Mouse (Mus musculus) cerebellum, postnatal 4 days (tissue): ENCODE data around the gene Ltbp2.

Source experiments
- DNase-seq, 2 experiments: peaks; one replicate each; pipeline ENCODE4 v3.0.0; 2022; ENCODE audit warnings: low spot score in 2 of 2, mixed read lengths in 1 of 2

The Ltbp2 gene

GRCm38 (mm10) chr12:84839965-84840364, 36.4 kb downstream of the Ltbp2 start:
- DNase-seq, result no peak

DNA sequence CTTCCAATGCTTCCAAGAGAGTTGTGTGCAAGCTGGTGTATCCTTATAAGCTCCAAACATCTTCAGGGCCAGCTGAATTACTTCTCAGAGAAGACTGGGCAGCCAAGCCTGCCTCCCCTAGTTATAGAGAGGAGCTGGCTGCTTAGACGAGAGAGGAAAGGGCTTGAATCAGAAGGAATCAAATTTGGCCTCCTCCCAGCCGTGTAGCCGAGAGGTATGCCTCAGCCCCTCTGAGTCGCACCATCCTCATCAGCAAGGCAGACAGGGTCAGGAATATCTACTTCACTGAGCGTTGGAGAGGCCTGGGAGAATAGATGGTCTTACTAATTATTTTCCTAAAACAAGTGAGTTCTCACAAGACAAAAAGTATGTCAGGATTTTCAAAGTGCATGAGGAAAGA, 40.7 kb downstream of the Ltbp2 start:
- no peak for DNase-seq

DNA sequence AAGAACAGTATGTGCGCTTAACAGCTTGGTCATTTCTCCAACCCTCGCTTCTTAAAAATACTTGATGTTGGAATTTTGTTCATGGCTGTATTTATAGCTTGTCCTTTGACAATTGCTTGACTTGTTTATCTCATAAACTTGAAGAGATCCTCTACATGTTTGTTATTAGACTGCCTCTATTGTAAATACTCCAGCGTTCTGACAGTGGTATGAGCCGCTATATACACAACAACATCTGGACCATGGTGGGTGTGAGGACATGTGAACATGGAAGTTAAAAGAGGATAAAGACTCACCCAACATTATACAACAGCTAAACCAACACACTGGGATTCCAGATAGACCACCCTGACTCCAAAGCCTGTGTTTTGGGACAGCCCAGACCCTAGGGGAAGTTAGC, 41.6 kb downstream of the Ltbp2 start:
- no peak for DNase-seq

DNA sequence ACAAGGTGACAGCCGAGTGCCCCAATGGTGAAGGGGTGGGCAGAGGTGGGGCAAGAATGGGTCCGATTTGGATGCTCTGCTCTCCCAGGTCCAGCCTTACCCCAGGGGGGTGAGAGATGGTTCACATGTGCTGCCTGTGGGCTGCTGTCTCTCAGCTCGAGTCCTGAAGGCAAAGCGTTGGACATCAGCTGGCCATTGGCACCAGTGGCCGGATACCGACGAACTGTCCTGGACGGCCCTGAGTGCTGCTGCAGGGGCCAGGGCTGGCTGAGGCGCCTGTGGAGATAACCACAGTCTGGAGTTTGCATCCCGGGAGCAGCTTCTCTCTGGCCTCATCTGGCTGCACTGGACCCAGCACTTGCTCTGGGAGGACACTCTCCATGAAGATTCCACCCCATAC, 44.7 kb downstream of the Ltbp2 start:
- DNase-seq, result no peak

- DNase-seq, result no peak
Observed at GRCm38 (mm10) chr12:84831141-84831540, 45.2 kb downstream of the Ltbp2 start.

GRCm38 (mm10) chr12:84830438-84830837, 45.9 kb downstream of the Ltbp2 start:
- DNase-seq, result no peak

DNA sequence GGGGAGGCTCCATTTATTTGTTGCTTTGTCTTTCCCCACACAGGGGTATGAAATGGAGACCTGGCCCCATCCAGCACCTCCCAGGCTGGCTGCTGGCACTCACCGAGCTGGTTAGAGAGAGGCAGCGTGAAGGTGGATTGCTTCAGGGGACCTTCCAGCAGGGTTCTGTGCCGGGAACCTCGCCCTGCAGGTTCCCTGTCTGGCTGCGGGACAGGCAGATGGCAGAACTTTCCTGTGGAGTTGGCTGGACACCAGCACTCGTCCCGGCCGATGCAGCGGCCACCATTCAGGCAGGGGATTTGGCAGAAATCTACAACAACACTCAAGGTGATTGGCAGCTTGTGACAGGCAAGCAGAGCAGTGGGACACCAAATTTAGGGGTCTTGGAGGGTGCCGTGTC, 46.4 kb downstream of the Ltbp2 start:
- DNase-seq, result peak in 1 of 2 experiments; percentile 42

DNA sequence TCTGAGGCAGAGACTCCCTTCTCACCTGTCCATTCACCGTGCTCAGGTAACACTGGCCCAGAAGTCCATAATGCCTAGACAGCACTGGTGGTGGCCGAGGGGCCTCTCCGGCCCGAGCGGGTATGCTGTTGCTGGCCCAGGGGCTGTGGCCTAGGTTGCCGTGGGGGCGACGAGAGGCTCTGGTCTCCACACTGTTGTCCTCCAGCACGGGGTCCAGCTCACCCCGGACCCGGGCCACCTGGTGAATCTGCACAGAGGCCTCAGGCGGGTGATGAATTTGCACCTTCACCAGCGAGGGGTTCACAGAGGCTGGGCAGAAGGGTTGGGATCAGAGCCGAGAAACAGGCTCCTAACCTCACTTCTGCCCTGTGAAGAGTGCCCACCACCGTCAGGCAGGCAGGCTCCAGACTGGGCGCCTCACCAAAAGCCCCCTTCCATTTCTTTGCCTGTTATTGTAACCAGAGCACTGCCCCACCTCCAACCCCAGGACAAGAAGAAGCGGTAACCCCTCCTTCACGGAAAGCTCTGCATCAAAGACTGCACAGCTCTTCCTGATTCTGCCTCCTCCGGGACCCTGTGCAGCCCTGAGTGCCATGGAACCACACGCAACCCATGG, 47.1 kb downstream of the Ltbp2 start:
- no peak for DNase-seq

DNA sequence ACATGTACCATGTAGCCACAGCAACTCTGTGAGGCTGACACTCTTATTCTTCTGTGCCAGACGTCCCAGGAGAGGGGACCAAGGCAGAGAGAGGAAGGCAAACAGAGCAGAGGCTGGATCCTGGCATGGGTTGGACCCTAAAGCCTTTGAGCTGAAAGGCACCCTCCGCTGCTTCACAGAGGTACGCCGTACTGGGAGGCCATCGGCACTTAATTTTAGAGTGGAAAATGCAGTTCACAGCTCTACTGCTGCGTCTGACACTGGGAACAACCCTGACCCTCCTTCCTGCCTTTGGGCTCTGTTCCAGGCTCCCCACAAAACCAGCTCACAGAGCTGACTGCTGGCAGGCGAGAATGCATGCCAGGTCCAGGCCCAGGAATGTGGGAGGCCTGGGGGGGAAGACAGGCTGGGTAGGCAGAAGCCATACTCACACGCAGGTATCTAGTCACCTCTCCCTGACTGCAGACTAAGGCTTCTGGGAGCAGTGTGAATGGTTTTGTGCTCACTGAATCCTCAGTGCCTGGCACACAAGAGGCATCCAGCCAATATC, 48.9 kb downstream of the Ltbp2 start:
- DNase-seq, result no peak

GRCm38 (mm10) chr12:84824203-84824602, 52.1 kb downstream of the Ltbp2 start:
- DNase-seq, result no peak

GRCm38 (mm10) chr12:84823601-84824000, 52.7 kb downstream of the Ltbp2 start:
- DNase-seq, result no peak

DNA sequence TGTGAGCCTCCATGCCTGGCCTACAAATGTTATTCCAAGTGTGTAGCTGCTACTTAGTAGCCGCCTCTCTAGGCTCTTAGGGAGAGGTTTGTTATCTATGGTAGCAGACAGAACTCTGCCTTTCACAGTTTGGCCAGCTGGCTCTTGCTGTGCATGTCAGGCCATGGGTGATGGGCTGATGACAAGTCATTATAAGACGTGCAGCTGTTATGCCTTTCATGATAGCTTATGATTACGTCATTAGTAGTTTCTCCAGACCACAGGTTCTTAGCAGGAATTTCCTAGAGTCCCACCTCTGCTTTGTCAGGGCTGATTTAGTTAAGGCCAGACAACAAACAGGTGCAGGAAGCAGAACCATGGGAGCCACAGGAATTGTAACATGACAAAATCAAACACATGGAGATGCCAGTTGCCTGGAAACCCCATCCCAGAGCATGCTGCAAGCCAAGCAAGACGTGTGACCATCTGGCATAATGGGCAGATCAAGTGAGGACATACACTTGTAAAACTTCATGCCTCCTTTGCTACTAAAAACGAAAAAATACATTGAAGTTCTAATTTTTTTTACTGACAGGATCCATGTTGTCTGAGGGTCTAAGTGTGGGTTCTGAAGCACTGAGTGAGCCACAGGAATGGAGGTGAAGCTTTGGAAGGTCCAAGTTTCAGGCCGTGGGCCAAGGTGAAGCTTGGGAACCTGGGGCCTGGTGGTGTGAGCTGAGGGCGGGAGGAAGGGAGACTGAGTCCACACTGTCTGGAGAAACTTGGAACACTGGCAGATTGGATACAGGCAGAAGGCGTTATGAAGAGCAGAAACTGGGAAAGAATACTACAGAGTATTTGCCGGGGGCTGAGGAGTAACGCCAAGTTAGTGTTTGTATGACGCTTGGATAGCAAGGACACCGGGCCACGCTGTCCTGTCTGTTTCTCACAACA, 56.8 kb downstream of the Ltbp2 start:
- no peak for DNase-seq

GRCm38 (mm10) chr12:84818496-84818895, 57.8 kb downstream of the Ltbp2 start:
- no peak for DNase-seq

DNA sequence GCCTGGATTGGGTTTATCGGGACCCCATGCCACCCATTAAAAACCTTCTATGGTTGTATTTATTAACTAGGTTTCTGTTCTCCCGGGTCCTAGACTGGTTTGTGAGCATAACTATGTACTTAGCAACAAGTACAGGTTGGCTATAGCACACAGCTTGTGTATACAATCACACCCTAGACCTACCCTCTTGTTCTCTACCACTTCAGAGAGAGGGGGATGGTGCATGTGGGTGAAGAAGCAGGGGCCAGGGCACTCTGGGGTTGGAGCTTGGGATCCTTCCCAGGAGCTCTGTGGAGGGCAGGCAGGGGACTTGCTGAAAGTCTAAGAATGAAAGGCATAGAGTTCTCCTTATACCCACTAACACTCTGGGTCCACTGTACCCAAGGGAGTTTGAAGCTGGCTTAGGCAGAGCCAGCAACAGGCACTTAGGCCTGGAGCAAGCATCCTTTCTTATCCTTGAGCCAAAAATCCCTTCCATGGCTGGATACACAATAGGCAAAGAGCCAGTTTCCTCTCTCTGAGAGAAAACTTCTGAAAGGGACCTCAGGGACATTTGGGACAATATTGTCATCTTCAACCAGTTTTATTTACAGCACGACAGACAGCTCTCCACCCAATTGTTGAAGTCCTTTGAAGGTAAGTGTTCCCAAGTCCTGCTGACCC, 61.5 kb downstream of the Ltbp2 start:
- no peak for DNase-seq

DNA sequence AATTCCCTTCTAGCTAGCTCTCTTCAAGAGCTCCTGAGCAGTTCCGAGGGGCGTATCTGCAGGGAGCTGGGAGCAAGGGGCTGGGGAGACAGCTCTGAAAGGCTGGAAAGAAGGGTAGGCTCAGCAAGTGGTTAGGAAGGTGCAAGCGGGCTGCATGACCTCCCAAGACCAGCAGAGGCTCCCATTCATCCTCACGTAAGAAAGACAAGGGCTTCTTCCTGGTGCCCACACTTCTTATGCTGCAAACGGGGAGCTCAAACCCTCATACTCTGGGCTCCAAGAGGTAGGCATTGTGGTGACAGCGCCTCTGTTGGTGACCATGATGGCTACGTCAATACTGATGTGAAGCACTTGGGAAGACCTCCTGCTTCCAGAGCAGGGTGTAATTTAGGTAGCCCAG, 62.6 kb downstream of the Ltbp2 start:
- no peak for DNase-seq

DNA sequence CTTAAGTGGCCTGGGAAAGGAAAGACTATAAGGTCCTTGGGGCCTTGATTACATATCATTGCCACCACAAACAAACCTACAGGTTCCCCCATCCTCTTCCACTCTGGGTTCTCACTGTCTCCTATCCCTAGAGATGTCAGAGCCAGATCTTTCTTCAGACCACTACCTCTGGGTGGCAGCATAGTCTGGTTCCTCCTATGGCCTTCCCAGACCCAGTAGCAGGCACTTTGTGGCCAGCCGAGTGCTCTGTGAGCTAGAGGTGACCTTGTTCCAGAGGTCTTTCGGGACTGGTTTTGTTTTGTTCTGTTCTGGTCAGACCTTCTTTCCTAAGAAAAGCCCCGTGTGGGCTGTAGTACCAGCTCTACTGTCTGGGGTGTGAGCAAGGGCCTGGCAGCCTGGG, 64.3 kb downstream of the Ltbp2 start:
- no peak for DNase-seq

DNA sequence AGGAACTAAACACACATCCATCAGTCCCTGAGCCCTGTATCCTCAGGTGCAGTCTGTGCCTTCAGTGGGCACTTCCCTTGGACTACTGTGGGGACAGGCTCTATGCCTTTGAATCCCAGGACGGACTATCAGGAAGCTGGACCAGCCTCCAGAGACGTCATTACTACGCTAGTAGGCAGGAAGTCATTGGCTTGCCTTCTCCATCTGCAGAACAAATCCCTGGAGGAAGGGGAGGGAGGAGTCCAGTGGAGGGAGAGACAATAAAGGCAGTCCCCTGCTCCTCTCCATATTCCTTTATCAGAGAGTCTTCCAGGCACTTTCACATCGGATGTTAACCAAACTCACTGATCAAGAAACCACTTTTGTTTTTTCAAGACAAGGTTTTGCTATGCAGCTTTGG, 64.8 kb downstream of the Ltbp2 start:
- no peak for DNase-seq

DNA sequence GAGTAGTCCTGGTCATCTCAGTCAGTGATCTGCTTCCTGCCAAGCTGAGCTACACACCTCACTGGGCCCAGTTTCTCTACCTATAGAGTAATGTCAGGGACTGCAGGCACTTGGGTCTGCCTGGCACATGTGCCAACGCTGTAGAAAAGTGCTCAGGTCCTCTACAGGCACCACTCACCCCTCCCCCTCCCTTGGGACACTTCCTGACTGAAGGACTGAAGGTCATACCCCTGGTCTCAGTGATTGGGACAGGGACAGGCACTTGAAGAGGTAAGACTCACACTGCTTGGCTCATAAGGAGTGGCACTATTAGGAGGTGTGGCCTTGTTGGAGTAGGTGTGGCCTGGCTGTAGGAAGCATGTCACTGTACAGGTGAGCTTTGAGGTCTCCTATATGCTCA, 65.5 kb downstream of the Ltbp2 start:
- DNase-seq, result no peak

- DNase-seq, result no peak
Observed at GRCm38 (mm10) chr12:84809033-84809432, 67.3 kb downstream of the Ltbp2 start.

DNA sequence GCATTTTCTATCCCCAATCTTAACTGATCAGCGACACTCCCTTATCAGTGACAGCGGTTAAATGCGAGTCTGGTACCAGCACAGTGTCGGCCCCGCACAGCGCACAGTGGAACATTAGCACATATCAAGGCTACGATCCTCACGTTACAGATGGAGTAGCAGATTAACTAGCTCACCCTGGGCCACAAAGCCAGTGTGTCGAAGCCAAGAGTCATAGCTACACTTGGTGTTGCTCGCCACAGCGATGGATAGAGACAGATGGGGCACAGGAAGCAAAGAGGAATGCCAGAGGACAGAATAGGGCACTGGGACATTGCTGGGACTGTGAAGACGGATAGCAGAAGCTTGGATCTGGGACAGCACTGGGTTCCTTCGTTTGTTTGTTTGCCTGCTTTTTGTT, 69.0 kb downstream of the Ltbp2 start:
- peak in 1 of 2 experiments; percentile 23 for DNase-seq

DNA sequence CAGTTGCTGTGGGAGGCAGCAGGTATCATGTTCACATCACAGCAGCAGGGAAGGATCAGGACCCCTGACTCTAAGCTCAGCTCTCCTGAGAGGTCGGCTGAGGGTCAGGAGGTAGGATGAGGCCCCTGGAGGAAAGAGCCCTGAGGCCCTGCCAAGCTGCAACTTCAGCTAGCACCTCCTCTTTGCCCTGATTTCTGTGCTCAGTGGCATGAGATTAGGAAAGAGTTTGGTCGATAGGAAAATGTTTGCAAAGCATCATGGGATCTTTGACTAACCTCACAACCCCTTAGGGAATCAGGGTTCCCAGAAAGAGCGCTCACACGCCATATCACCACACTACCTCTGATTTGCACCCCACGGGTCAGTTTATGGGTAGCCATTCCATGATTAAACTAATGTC, 69.6 kb downstream of the Ltbp2 start:
- DNase-seq, result no peak

GRCm38 (mm10) chr12:84806010-84806409, 70.3 kb downstream of the Ltbp2 start:
- DNase-seq, result no peak
